Mouse (Mus musculus): ENCODE results near the gene Utrn. TPM values are rescaled to one million over a fixed set of nuclear protein-coding genes. Genes with fewer than 3 reads are reported as not detected.

The Utrn gene
- polyA plus RNA-seq, 1 experiment, result 159 TPM

GRCm38 (mm10) chr10:12685683-12686082 is 183.5 kb downstream of the Utrn start:
- Histone ChIP-seq H3K27me3 (ENCODE audit: control insufficient read depth, insufficient read depth, low read length, poor library complexity, severe bottlenecking) (no peaks in the 10 kb centered on the region), H3K9ac (ENCODE audit: low read depth, poor library complexity, severe bottlenecking) (no peak overlapping the region), H3K9me3 (replicated peaks; ENCODE audit: control insufficient read depth, insufficient read depth, low read length, poor library complexity, severe bottlenecking) (no peaks in the 10 kb centered on the region), H3K27ac (ENCODE audit: insufficient read depth, low read length) (no peak overlapping the region), H3K4me3 (ENCODE audit: low read depth, low read length) (no peak overlapping the region), H3K36me3 (ENCODE audit: control insufficient read depth, insufficient read depth, low read length, poor library complexity, severe bottlenecking) (no peaks in the 10 kb centered on the region), H3K4me1 (ENCODE audit: control insufficient read depth, insufficient read depth, low read length) (no peaks in the 10 kb centered on the region)
- TF ChIP-seq EP300 (IDR thresholded peaks at IDR 0.05; ENCODE audit: insufficient read depth, low read depth, low read length) (no peak), POLR2A (IDR thresholded peaks at IDR 0.05; ENCODE audit: insufficient read depth, low read length) (no peak), CTCF (IDR thresholded peaks at IDR 0.05; ENCODE audit: low read depth, low read length) (no peak)

- no peaks in the 10 kb centered on the region for H3K4me1 ChIP-seq (ENCODE audit: control insufficient read depth, insufficient read depth, low read length)
- no peak overlapping the region for H3K9ac ChIP-seq (ENCODE audit: low read depth, poor library complexity, severe bottlenecking)
- H3K4me3 ChIP-seq (ENCODE audit: low read depth, low read length), result no peak overlapping the region
- H3K36me3 ChIP-seq (ENCODE audit: control insufficient read depth, insufficient read depth, low read length, poor library complexity, severe bottlenecking), result no peaks in the 10 kb centered on the region
- no peak overlapping the region for H3K27ac ChIP-seq (ENCODE audit: insufficient read depth, low read length)
- H3K9me3 ChIP-seq (replicated peaks; ENCODE audit: control insufficient read depth, insufficient read depth, low read length, poor library complexity, severe bottlenecking), result no peaks in the 10 kb centered on the region
- TF ChIP-seq EP300 (IDR thresholded peaks at IDR 0.05; ENCODE audit: insufficient read depth, low read depth, low read length) (no peak), CTCF (IDR thresholded peaks at IDR 0.05; ENCODE audit: low read depth, low read length) (no peak), POLR2A (IDR thresholded peaks at IDR 0.05; ENCODE audit: insufficient read depth, low read length) (no peak)
- no peaks in the 10 kb centered on the region for H3K27me3 ChIP-seq (ENCODE audit: control insufficient read depth, insufficient read depth, low read length, poor library complexity, severe bottlenecking)
Observed at GRCm38 (mm10) chr10:12684018-12684417, 185.1 kb downstream of the Utrn start.

DNA sequence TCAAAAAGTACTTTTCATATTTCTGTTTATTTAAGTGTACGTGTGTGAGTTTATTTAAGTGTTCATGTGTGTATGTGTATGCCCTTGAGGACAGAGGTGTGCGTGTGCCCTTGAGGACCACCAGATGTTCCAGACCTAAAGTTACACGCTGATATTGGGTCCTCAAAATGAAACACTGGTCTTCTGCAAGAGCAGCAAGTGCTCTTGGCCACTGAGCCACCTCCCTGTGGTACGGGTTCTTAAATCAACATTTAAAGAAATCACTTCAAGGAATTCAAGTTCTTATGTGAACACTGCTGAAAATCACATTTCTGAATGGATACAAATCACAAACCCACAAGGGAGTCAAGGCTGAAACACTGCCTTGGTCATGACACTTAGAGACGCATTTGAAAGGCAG is 195.9 kb downstream of the Utrn start:
- H3K27ac ChIP-seq (ENCODE audit: insufficient read depth, low read length), result no peak overlapping the region
- H3K4me1 ChIP-seq (ENCODE audit: control insufficient read depth, insufficient read depth, low read length), result no peaks in the 10 kb centered on the region
- no peaks in the 10 kb centered on the region for H3K9me3 ChIP-seq (replicated peaks; ENCODE audit: control insufficient read depth, insufficient read depth, low read length, poor library complexity, severe bottlenecking)
- H3K4me3 ChIP-seq (ENCODE audit: low read depth, low read length), result no peak overlapping the region
- H3K9ac ChIP-seq (ENCODE audit: low read depth, poor library complexity, severe bottlenecking), result no peak overlapping the region
- no peaks in the 10 kb centered on the region for H3K27me3 ChIP-seq (ENCODE audit: control insufficient read depth, insufficient read depth, low read length, poor library complexity, severe bottlenecking)
- TF ChIP-seq CTCF (IDR thresholded peaks at IDR 0.05; ENCODE audit: low read depth, low read length), result no peak
- no peak for TF ChIP-seq EP300 (IDR thresholded peaks at IDR 0.05; ENCODE audit: insufficient read depth, low read depth, low read length)
- no peak for TF ChIP-seq POLR2A (IDR thresholded peaks at IDR 0.05; ENCODE audit: insufficient read depth, low read length)
- H3K36me3 ChIP-seq (ENCODE audit: control insufficient read depth, insufficient read depth, low read length, poor library complexity, severe bottlenecking), result no peaks in the 10 kb centered on the region

- TF ChIP-seq CTCF (IDR thresholded peaks at IDR 0.05; ENCODE audit: low read depth, low read length), result no peak
- no peak for TF ChIP-seq EP300 (IDR thresholded peaks at IDR 0.05; ENCODE audit: insufficient read depth, low read depth, low read length)
- no peak for TF ChIP-seq POLR2A (IDR thresholded peaks at IDR 0.05; ENCODE audit: insufficient read depth, low read length)
- H3K27me3 ChIP-seq (ENCODE audit: control insufficient read depth, insufficient read depth, low read length, poor library complexity, severe bottlenecking), result no peaks in the 10 kb centered on the region
- no peaks in the 10 kb centered on the region for H3K36me3 ChIP-seq (ENCODE audit: control insufficient read depth, insufficient read depth, low read length, poor library complexity, severe bottlenecking)
- no peaks in the 10 kb centered on the region for H3K9me3 ChIP-seq (replicated peaks; ENCODE audit: control insufficient read depth, insufficient read depth, low read length, poor library complexity, severe bottlenecking)
- H3K4me1 ChIP-seq (ENCODE audit: control insufficient read depth, insufficient read depth, low read length), result no peaks in the 10 kb centered on the region
- no peak overlapping the region for H3K4me3 ChIP-seq (ENCODE audit: low read depth, low read length)
- no peak overlapping the region for H3K9ac ChIP-seq (ENCODE audit: low read depth, poor library complexity, severe bottlenecking)
- H3K27ac ChIP-seq (ENCODE audit: insufficient read depth, low read length), result no peak overlapping the region
Observed at GRCm38 (mm10) chr10:12671608-12672007, 197.6 kb downstream of the Utrn start.

DNA sequence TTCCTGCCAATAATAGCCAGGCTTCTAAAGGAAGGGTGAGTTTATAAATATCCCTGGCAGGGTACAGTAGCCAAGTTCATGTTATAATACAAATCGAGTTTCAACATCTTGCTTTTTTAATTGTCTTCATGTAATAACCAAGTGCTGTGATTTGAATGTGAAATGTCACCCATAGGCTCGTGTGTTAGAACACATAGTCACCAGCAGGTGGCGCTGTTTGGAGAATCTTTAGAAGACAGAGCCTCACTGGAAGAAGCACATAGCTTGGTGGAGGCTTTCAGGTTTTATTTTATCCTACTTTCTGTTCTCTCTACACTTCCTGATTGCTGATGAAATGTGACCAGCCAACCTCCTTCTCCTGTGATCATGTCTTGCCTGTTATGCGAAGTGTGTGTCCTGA is 207.1 kb downstream of the Utrn start:
- H3K4me3 ChIP-seq (ENCODE audit: low read depth, low read length), result no peak overlapping the region
- no peaks in the 10 kb centered on the region for H3K27me3 ChIP-seq (ENCODE audit: control insufficient read depth, insufficient read depth, low read length, poor library complexity, severe bottlenecking)
- H3K4me1 ChIP-seq (ENCODE audit: control insufficient read depth, insufficient read depth, low read length), result no peaks in the 10 kb centered on the region
- H3K27ac ChIP-seq (ENCODE audit: insufficient read depth, low read length), result no peak overlapping the region
- H3K9ac ChIP-seq (ENCODE audit: low read depth, poor library complexity, severe bottlenecking), result no peak overlapping the region
- peaks cover 5% of the 10 kb centered on the region for H3K9me3 ChIP-seq (replicated peaks; ENCODE audit: control insufficient read depth, insufficient read depth, low read length, poor library complexity, severe bottlenecking)
- H3K36me3 ChIP-seq (ENCODE audit: control insufficient read depth, insufficient read depth, low read length, poor library complexity, severe bottlenecking), result no peaks in the 10 kb centered on the region; the same call in 1 of the 2 replicates
- TF ChIP-seq POLR2A (IDR thresholded peaks at IDR 0.05; ENCODE audit: insufficient read depth, low read length) (no peak), CTCF (IDR thresholded peaks at IDR 0.05; ENCODE audit: low read depth, low read length) (no peak), EP300 (IDR thresholded peaks at IDR 0.05; ENCODE audit: insufficient read depth, low read depth, low read length) (no peak)

DNA sequence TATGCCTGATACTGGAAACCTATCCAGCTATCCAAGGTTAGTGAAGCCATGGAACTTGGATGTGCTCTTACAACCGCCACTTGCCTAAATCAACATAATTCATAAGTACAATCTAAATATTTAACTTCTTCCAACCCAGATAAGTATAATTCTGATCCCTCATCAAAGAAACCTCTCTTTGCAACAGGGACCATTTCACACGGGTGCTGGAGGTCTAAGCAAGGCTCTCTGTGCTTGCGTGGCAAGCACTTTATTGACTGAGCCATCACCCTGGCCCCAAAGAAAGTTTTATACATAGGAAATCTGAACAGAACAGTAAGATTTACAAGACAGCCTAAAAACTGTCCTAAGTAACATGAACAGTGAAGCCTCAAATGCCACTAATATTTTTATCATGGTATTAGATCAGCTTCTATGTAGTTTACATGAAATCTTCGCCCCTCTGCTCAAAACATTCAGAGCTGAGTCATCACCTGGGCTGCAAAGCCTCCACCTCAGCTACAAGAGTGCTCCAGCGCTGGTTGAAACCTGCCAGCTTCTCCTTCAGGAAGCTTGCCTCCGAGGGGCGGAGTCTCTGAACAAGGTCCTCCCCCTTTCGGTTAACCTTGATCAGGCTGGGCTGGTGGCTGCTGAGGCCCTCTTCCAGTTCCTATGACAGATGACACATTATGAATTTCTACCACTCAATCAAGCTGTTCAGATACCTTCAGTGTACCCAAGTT is 211.0 kb downstream of the Utrn start:
- no peaks in the 10 kb centered on the region for H3K4me1 ChIP-seq (ENCODE audit: control insufficient read depth, insufficient read depth, low read length)
- no peaks in the 10 kb centered on the region for H3K27me3 ChIP-seq (ENCODE audit: control insufficient read depth, insufficient read depth, low read length, poor library complexity, severe bottlenecking)
- H3K27ac ChIP-seq (ENCODE audit: insufficient read depth, low read length), result no peak overlapping the region
- H3K9ac ChIP-seq (ENCODE audit: low read depth, poor library complexity, severe bottlenecking), result no peak overlapping the region
- H3K4me3 ChIP-seq (ENCODE audit: low read depth, low read length), result no peak overlapping the region
- no peak for TF ChIP-seq CTCF (IDR thresholded peaks at IDR 0.05; ENCODE audit: low read depth, low read length)
- no peak for TF ChIP-seq EP300 (IDR thresholded peaks at IDR 0.05; ENCODE audit: insufficient read depth, low read depth, low read length)
- no peak for TF ChIP-seq POLR2A (IDR thresholded peaks at IDR 0.05; ENCODE audit: insufficient read depth, low read length)
- peaks cover 5% of the 10 kb centered on the region for H3K9me3 ChIP-seq (replicated peaks; ENCODE audit: control insufficient read depth, insufficient read depth, low read length, poor library complexity, severe bottlenecking)
- H3K36me3 ChIP-seq (ENCODE audit: control insufficient read depth, insufficient read depth, low read length, poor library complexity, severe bottlenecking), result no peaks in the 10 kb centered on the region; the same call in 1 of the 2 replicates

Data from ES-Bruce4 (cell line).